8 mouse cellular contexts compared by ENCODE assay signal in the genomic region with DNA sequence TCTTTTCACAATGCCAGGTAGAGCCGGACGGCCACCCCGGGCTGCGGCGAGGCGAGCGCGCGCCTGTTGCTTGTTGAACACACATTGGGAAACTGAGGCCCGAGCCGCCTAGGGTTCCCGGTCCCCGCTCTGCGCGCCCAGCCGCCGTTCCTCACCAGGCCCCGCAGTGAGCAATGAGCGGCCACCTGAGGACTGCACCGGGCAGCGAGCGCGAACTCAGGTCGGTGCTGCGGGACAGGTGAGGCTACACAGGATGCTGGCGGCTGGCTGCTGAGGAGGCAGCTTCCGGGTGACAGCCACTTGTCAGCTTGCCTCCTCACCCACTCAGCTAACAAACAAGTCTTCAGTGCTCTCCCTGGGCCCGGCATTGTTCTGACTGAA. TPM values are rescaled to one million over a fixed set of nuclear protein-coding genes. Genes with fewer than 3 reads are reported as not detected.
A peak's percentile ranks its signal among the peaks of the same experiment; 100 is the strongest.
DNase-seq lines count a peak whose midpoint lies in the region; ATAC-seq and TF ChIP-seq lines count a peak whose summit lies in the region.

No protein-coding gene starts in this region.

- H3K4me1 ChIP-seq in cortical plate, adult 2 months (ENCODE audit: control insufficient read depth, insufficient read depth, low read length) = peaks cover 6% of the 10 kb centered on the region; the same call in 1 of the 2 replicates
- no peaks in the 10 kb centered on the region for H3K4me1 ChIP-seq in hindbrain, embryonic 11.5 days (replicated peaks; ENCODE audit: control insufficient read depth, insufficient read depth, low read length)
- H3K4me1 ChIP-seq in midbrain, embryonic 13.5 days (replicated peaks) = peaks cover 11% of the 10 kb centered on the region

- H3K27me3 ChIP-seq in hindbrain, embryonic 11.5 days (ENCODE audit: control insufficient read depth, insufficient read depth, low read length) = no peaks in the 10 kb centered on the region
- H3K27me3 ChIP-seq in midbrain, embryonic 13.5 days = no peaks in the 10 kb centered on the region

- H3K9ac ChIP-seq in hindbrain, embryonic 11.5 days (ENCODE audit: low read depth, low read length) = peak overlapping the region; percentile 94
- H3K9ac ChIP-seq in midbrain, embryonic 13.5 days (replicated peaks) = peak overlapping the region; percentile 92

- peak; percentile 37 for DNase-seq in layer of hippocampus, adult 11-12 months (ENCODE audit: low spot score)
- DNase-seq in layer of hippocampus, postnatal 25 days (ENCODE audit: extremely low spot score in 1 of 2, low spot score in 1 of 2) = no peak
- no peak for DNase-seq in hindbrain, embryonic 11.5 days (ENCODE audit: low spot score)
- DNase-seq in right cerebral cortex, postnatal 4 days = no peak
- DNase-seq in layer of hippocampus, postnatal 10 days (ENCODE audit: low spot score in 2 of 2) = no peak
- no peak for DNase-seq in adrenal gland, postnatal 14 days

- WGBS in hindbrain, embryonic 11.5 days = under 1% methylated on average over 25 of the region's 28 CpGs
- WGBS in midbrain, embryonic 13.5 days = under 1% methylated on average over 28 of the region's 28 CpGs

- ATAC-seq in hindbrain, embryonic 11.5 days (ENCODE audit: low FRiP score) = peak; percentile 49
- ATAC-seq in midbrain, embryonic 13.5 days = peak; percentile 71

- no peak for TF ChIP-seq POLR2A in cortical plate, adult 2 months (IDR thresholded peaks at IDR 0.05; ENCODE audit: extremely low read depth, insufficient read depth, low read length)

- no peaks in the 10 kb centered on the region for H3K36me3 ChIP-seq in hindbrain, embryonic 11.5 days (ENCODE audit: control insufficient read depth, insufficient read depth, low read length)
- no peaks in the 10 kb centered on the region for H3K36me3 ChIP-seq in midbrain, embryonic 13.5 days

- H3K27ac ChIP-seq in cortical plate, adult 2 months (ENCODE audit: insufficient read depth, low read length) = peak overlapping the region; percentile 90
- peak overlapping the region; percentile 94 for H3K27ac ChIP-seq in hindbrain, embryonic 11.5 days (ENCODE audit: low read depth, low read length)
- peak overlapping the region; percentile 97 for H3K27ac ChIP-seq in midbrain, embryonic 13.5 days

- no peak for TF ChIP-seq CTCF in cortical plate, adult 2 months (IDR thresholded peaks at IDR 0.05; ENCODE audit: extremely low read depth, insufficient read depth, low read length)

- H3K4me3 ChIP-seq in cortical plate, adult 2 months (ENCODE audit: insufficient read depth, low read length) = peak overlapping the region; percentile 97
- peak overlapping the region; percentile 81 for H3K4me3 ChIP-seq in hindbrain, embryonic 11.5 days (ENCODE audit: low read depth, low read length)
- peak overlapping the region; percentile 80 for H3K4me3 ChIP-seq in midbrain, embryonic 13.5 days (replicated peaks)

- H3K4me2 ChIP-seq in hindbrain, embryonic 11.5 days (replicated peaks; ENCODE audit: low read depth, low read length) = peak overlapping the region; percentile 85
- H3K4me2 ChIP-seq in midbrain, embryonic 13.5 days (replicated peaks) = peak overlapping the region; percentile 88

- no peaks in the 10 kb centered on the region for H3K9me3 ChIP-seq in hindbrain, embryonic 11.5 days (ENCODE audit: control insufficient read depth, low read length)
- no peaks in the 10 kb centered on the region for H3K9me3 ChIP-seq in midbrain, embryonic 13.5 days

RNA-seq across cellular contexts. Expression of a gene that starts 55.9 kb away (rescaled TPM):
- 100 to 1,000 TPM; 209 to 212 TPM for total RNA-seq in layer of hippocampus, postnatal 25 days (2021)
- polyA plus RNA-seq in cortical plate, adult 2 months (2012; rRNA removed) = 187 and 188 TPM in 2 replicates
- 118 and 131 TPM in 2 replicates for polyA plus RNA-seq in hindbrain, embryonic 11.5 days (2014; fragmentation: Nextera tagmentation; extraction: Ambion mirVana)
- polyA plus RNA-seq in midbrain, embryonic 13.5 days (2015; fragmentation: Nextera tagmentation; extraction: Ambion mirVana) = 162 and 174 TPM in 2 replicates
- 100 to 1,000 TPM; 161 to 188 TPM for total RNA-seq in layer of hippocampus, postnatal 10 days (2021)
- total RNA-seq in adrenal gland, postnatal 14 days (2021) = 3.4 and 3.7 TPM in 2 replicates

Comparison
In these comparisons a context has a peak if more than half of its experiments do, and no peak if none do; other contexts are left out.
1. RNA of a gene that starts 55.9 kb away (total RNA-seq): 209 to 212 TPM in layer of hippocampus, postnatal 25 days and 161 to 188 TPM in layer of hippocampus, postnatal 10 days; 3.4 to 3.7 TPM in adrenal gland, postnatal 14 days; every median in the first group is over 10 times any median in the second.
2. Peak in every context shown above with its lines, with median percentiles within 50 percentile points of each other: H3K27ac ChIP-seq and H3K4me3 ChIP-seq.